Mouse (Mus musculus): ENCODE data around the gene Rps6kc1.

DNA sequence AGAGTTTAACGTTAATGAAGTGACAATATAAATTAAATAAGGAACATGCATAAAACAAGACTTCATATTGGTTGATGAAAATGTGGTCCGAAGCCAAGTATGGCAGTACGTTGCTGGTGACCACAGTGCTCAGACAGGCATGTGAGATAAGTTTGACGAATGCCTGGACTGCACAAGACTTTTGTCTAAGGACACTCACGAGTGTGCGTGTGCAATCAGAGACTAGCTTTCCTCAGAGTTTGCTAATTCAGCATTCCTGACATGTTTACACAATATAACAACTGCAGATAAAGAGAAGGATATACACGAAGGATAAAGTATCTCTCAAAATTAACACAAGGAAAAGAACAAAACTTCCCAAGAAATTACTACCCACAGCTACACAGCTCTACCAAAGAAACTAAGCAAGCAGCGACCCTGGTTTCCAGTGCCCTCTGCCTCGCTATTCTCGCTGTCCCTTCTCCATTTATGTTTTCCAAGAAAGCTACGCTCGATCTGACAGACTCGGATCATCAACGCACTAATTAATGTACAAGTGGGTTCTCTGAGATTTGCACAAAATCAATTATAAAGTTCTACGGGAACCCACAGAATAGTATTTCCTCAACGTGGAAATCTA, 16.3 kb upstream of the Rps6kc1 start:
- no peak for TF ChIP-seq CTCF (IDR thresholded peaks at IDR 0.05; ENCODE audit: insufficient read depth, low read depth, low read length)
- no peak for TF ChIP-seq POLR2A (IDR thresholded peaks at IDR 0.05; ENCODE audit: insufficient read depth, low read depth, low read length)
